Mouse (Mus musculus) forebrain, embryonic 16.5 days (tissue): ENCODE measurements at regions not wholly inside any gene's neighbourhood (a gene's known extent, or its start where the extent isn't known, plus 50 kb on each side); places are given as distances from the start of the nearest gene placed in this dataset.

Source experiments
- ATAC-seq: fragments of 200-750 bp; cut with Nextera tagmentation; 2 replicates; pipeline ENCODE4 v1.8.0; 2017; ENCODE audit warnings: mild to moderate bottlenecking, moderate library complexity
- H3K27ac ChIP-seq: fragments of 300-500 bp; sonication (generic); 2 replicates; pipeline ENCODE4 v1.5.1; 2014; ENCODE audit warnings: low read length, control low read depth
- H3K27me3 ChIP-seq: fragments of 300-500 bp; sonication (generic); replicated peaks from 2 replicates; pipeline ENCODE4 v1.6.1; 2014; ENCODE audit warnings: low read length; ENCODE audit not compliant: control insufficient read depth, insufficient read depth
- H3K36me3 ChIP-seq: fragments of 300-500 bp; sonication (generic); 2 replicates; pipeline ENCODE4 v1.6.1; 2014; ENCODE audit not compliant: control insufficient read depth, insufficient read depth
- H3K4me1 ChIP-seq: fragments of 300-500 bp; sonication (generic); replicated peaks from 2 replicates; pipeline ENCODE4 v1.6.1; 2014; ENCODE audit warnings: low read length; ENCODE audit not compliant: control insufficient read depth, insufficient read depth
- H3K4me2 ChIP-seq: fragments of 300-500 bp; sonication (generic); 2 replicates; pipeline ENCODE4 v1.6.1; 2014; ENCODE audit warnings: mild to moderate bottlenecking, low read length, control low read depth
- H3K4me3 ChIP-seq: fragments of 300-500 bp; sonication (generic); replicated peaks from 2 replicates; pipeline ENCODE4 v1.5.1; 2014; ENCODE audit warnings: mild to moderate bottlenecking, low read length, control low read depth
- H3K9ac ChIP-seq: fragments of 300-500 bp; sonication (generic); replicated peaks from 2 replicates; pipeline ENCODE4 v1.6.1; 2014; ENCODE audit warnings: low read depth, low read length, control low read depth
- H3K9me3 ChIP-seq: fragments of 300-500 bp; sonication (generic); 2 replicates; pipeline ENCODE4 v1.6.1; 2016; ENCODE audit warnings: low read length; ENCODE audit not compliant: control insufficient read depth
- WGBS: fragments of 180-500 bp; shearing (Covaris S2); extraction: QIAGEN DNeasy Blood & Tissue Kit; methylation state at CpG from one replicate; pipeline ENCODE4 v1.1.7; 2014; 5-methylcytosine and 5-hydroxymethylcytosine counted together

- no peaks in the 10 kb centered on the region for H3K36me3 ChIP-seq
- no peak overlapping the region for H3K27ac ChIP-seq
- H3K4me2 ChIP-seq = no peak overlapping the region
- no peak overlapping the region for H3K9ac ChIP-seq
- no peaks in the 10 kb centered on the region for H3K4me1 ChIP-seq
- no peaks in the 10 kb centered on the region for H3K27me3 ChIP-seq
- H3K4me3 ChIP-seq = no peak overlapping the region
- 78% methylated on average over 2 of the region's 2 CpGs for WGBS
- ATAC-seq = no peak
- H3K9me3 ChIP-seq = no peaks in the 10 kb centered on the region
These were observed 155.3 kb downstream of the Tox3 start for GRCm38 (mm10) chr8:90192856-90193255.

- ATAC-seq = no peak
- Histone ChIP-seq H3K9ac (no peak overlapping the region), H3K36me3 (no peaks in the 10 kb centered on the region), H3K9me3 (no peaks in the 10 kb centered on the region), H3K4me3 (no peak overlapping the region), H3K27ac (no peak overlapping the region), H3K27me3 (0 out of 2 replicates have a peak, but pooled peaks cover 2% of the 10 kb centered on the region), H3K4me2 (no peak overlapping the region), H3K4me1 (no peaks in the 10 kb centered on the region)
- 31% methylated on average over 6 of the region's 6 CpGs for WGBS
These were observed 165.3 kb downstream of the Tox3 start for GRCm38 (mm10) chr8:90182807-90183206.

- Histone ChIP-seq H3K9ac (no peak overlapping the region), H3K27me3 (0 out of 2 replicates have a peak, but pooled peaks cover 2% of the 10 kb centered on the region), H3K4me3 (no peak overlapping the region), H3K36me3 (no peaks in the 10 kb centered on the region), H3K9me3 (no peaks in the 10 kb centered on the region), H3K4me2 (peak overlapping the region; percentile 35), H3K27ac (no peak overlapping the region), H3K4me1 (peaks cover 13% of the 10 kb centered on the region)
- 19% methylated on average over 7 of the region's 7 CpGs for WGBS
- ATAC-seq = no peak
These were observed 171.4 kb downstream of the Tox3 start for GRCm38 (mm10) chr8:90176771-90177170.

- no peaks in the 10 kb centered on the region for H3K36me3 ChIP-seq
- peak overlapping the region; percentile 35 for H3K4me2 ChIP-seq
- H3K4me3 ChIP-seq = no peak overlapping the region
- H3K4me1 ChIP-seq = peaks cover 13% of the 10 kb centered on the region
- no peak overlapping the region for H3K9ac ChIP-seq
- H3K27me3 ChIP-seq = 0 out of 2 replicates have a peak, but pooled peaks cover 2% of the 10 kb centered on the region
- H3K9me3 ChIP-seq = no peaks in the 10 kb centered on the region
- 6% methylated on average over 9 of the region's 9 CpGs for WGBS
- H3K27ac ChIP-seq = no peak overlapping the region
- 0 out of 2 replicates have a peak, but pooled peaks have one; percentile 12 for ATAC-seq
These were observed 171.8 kb downstream of the Tox3 start for GRCm38 (mm10) chr8:90176335-90176734.

- Histone ChIP-seq H3K9me3 (no peaks in the 10 kb centered on the region), H3K4me2 (no peak overlapping the region), H3K9ac (no peak overlapping the region), H3K27me3 (no peaks in the 10 kb centered on the region), H3K4me3 (no peak overlapping the region), H3K27ac (no peak overlapping the region), H3K36me3 (no peaks in the 10 kb centered on the region), H3K4me1 (0 out of 2 replicates have a peak, but pooled peaks cover 2% of the 10 kb centered on the region)
- 91% methylated on average over 2 of the region's 2 CpGs for WGBS
- no peak for ATAC-seq
These were observed 181.5 kb downstream of the Tox3 start for GRCm38 (mm10) chr8:90166639-90167038.

- Histone ChIP-seq H3K4me2 (no peak overlapping the region), H3K27me3 (no peaks in the 10 kb centered on the region; the same call in 1 of the 2 replicates), H3K4me3 (no peak overlapping the region), H3K4me1 (no peaks in the 10 kb centered on the region; the same call in 1 of the 2 replicates), H3K9me3 (no peaks in the 10 kb centered on the region), H3K36me3 (no peaks in the 10 kb centered on the region), H3K27ac (no peak overlapping the region), H3K9ac (no peak overlapping the region)
- ATAC-seq = no peak
- WGBS = 70% methylated on average over 5 of the region's 5 CpGs
These were observed 196.7 kb downstream of the Tox3 start for GRCm38 (mm10) chr8:90151477-90151876.

- H3K4me2 ChIP-seq = no peak overlapping the region
- no peak overlapping the region for H3K9ac ChIP-seq
- no peaks in the 10 kb centered on the region for H3K9me3 ChIP-seq
- H3K27me3 ChIP-seq = no peaks in the 10 kb centered on the region; the same call in 1 of the 2 replicates
- no peaks in the 10 kb centered on the region for H3K36me3 ChIP-seq
- WGBS = 57% methylated on average over 6 of the region's 6 CpGs
- no peak for ATAC-seq
- H3K4me3 ChIP-seq = no peak overlapping the region
- no peaks in the 10 kb centered on the region; the same call in 1 of the 2 replicates for H3K4me1 ChIP-seq
- H3K27ac ChIP-seq = no peak overlapping the region
These were observed 198.2 kb downstream of the Tox3 start for GRCm38 (mm10) chr8:90149903-90150302.

GRCm38 (mm10) chr8:90134626-90135025 lies 213.5 kb downstream of the Tox3 start:
- no peaks in the 10 kb centered on the region for H3K36me3 ChIP-seq
- H3K4me1 ChIP-seq = no peaks in the 10 kb centered on the region
- no peak overlapping the region for H3K4me2 ChIP-seq
- H3K27ac ChIP-seq = no peak overlapping the region
- no peaks in the 10 kb centered on the region for H3K9me3 ChIP-seq
- no peaks in the 10 kb centered on the region for H3K27me3 ChIP-seq
- ATAC-seq = no peak
- no peak overlapping the region for H3K4me3 ChIP-seq
- 85% methylated on average over 5 of the region's 5 CpGs for WGBS
- no peak overlapping the region for H3K9ac ChIP-seq

GRCm38 (mm10) chr8:90130704-90131267 lies 217.4 kb downstream of the Tox3 start:
- no peak overlapping the region for H3K27ac ChIP-seq
- no peak overlapping the region for H3K4me2 ChIP-seq
- ATAC-seq = no peak
- H3K9ac ChIP-seq = no peak overlapping the region
- no peaks in the 10 kb centered on the region for H3K27me3 ChIP-seq
- H3K4me1 ChIP-seq = no peaks in the 10 kb centered on the region
- no peaks in the 10 kb centered on the region for H3K9me3 ChIP-seq
- 89% methylated on average over 5 of the region's 5 CpGs for WGBS
- no peaks in the 10 kb centered on the region for H3K36me3 ChIP-seq
- H3K4me3 ChIP-seq = no peak overlapping the region

- Histone ChIP-seq H3K27ac (no peak overlapping the region), H3K27me3 (no peaks in the 10 kb centered on the region), H3K36me3 (no peaks in the 10 kb centered on the region), H3K4me3 (no peak overlapping the region), H3K4me1 (peaks cover 2% of the 10 kb centered on the region; the same call in 1 of the 2 replicates), H3K4me2 (no peak overlapping the region), H3K9me3 (no peaks in the 10 kb centered on the region), H3K9ac (no peak overlapping the region)
- WGBS = 94% methylated on average over 1 of the region's 1 CpGs
- no peak for ATAC-seq
These were observed 222.7 kb downstream of the Tox3 start for GRCm38 (mm10) chr8:90125426-90125825.
